Mouse (Mus musculus): ENCODE data around the gene Olfr1015.

- no peak for TF ChIP-seq EP300 (IDR thresholded peaks at IDR 0.05; ENCODE audit: low read depth)
- no peak for TF ChIP-seq CTCF (IDR thresholded peaks at IDR 0.05; ENCODE audit: low read depth)
Measured at GRCm38 (mm10) chr2:85818179-85818578, 36.4 kb downstream of the Olfr1015 start, which contains the start of gene Olfr1018.
